Mouse (Mus musculus) layer of hippocampus, postnatal 10 days (tissue): ENCODE results near the gene Rab11fip3. TPM values are rescaled to one million over a fixed set of nuclear protein-coding genes. Genes with fewer than 3 reads are reported as not detected.
"Not testable (repeated sequence)": the region's sequence is repeated elsewhere in the genome, so short reads cannot be mapped to it uniquely, and the experiment has no call there.

ENCODE experiments used
- DNase-seq, 2 experiments: peaks; one replicate each; pipeline ENCODE4 v3.0.0; 2021; ENCODE audit warnings: low spot score in 2 of 2
- long read RNA-seq: library from polyadenylated mRNA; stranded (forward); transcript quantifications from one replicate; pipeline ENCODE4 v2.0.0, GENCODE M21; 2023
- total RNA-seq, 2 experiments: library from RNA; stranded (reverse); gene quantifications; 2 replicates each; pipeline ENCODE4 v1.2.3; 2021

The Rab11fip3 gene
- total RNA-seq, result 10 to 100 TPM; 69.6 to 79.3 TPM
- long read RNA-seq, full-length matches to known transcripts, result 13 of 31 reads
- long read RNA-seq, partial matches to known transcripts, result 10 of 31 reads
- long read RNA-seq, other reads (novel, unspliced or antisense), result 8 of 31 reads

DNA sequence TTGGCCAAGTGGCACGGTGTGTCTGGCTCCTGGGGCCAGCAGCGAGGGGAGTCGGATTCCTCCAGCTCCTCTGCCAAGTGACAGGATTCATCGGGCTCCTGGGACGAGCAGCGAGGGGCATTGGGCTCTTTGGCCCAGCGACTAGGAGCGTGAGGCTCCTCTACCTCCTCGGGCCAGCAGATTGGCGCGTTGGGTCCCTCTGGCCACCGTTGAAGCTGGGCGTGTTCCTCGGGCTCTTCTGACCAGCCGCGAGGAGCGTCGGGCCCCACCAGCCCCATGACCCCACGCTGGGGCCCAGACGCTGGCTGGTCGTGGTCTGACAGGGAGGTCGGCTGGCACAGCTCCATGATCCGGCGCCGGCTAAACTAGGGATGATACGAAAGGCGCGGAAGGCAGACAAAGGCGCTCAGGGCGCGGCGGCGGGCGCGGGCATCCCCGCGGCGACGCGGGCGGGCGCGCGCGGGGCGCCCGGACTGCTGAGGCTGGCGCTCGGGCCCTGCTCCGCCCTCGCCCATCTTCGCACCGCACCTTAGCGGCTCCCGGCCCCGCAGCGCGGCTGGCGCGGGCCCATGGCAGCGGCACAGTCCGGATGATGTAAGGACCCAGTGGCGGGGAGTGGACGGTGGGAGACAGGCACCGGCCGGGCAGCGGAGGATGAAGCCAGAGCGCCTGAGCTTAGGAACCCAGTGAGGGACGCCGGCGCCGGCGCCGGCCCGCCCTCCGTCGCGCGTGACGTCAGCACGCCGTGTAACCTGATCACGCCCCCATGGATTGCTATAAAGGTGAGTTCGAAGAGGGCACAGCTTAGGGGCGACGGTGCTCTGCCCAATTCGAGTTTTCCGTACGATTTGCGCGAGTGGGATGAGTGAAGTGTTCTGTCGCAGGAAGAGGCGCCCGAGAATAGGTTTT is at the start of gene Rab11fip3:
TSS of gene Rab11fip3 (minus strand) at position 725 of the 909 bp plus-strand sequence.
- peak; percentile 79 to 82 for DNase-seq

GRCm38 (mm10) chr17:26116503-26117258 is 47.3 kb upstream of the Rab11fip3 start:
- DNase-seq, result no peak

- no peak for DNase-seq
These were observed 46.7 kb upstream of the Rab11fip3 start for GRCm38 (mm10) chr17:26115956-26116487.

GRCm38 (mm10) chr17:26115205-26115898 is 46.0 kb upstream of the Rab11fip3 start:
- DNase-seq, result no peak

DNA sequence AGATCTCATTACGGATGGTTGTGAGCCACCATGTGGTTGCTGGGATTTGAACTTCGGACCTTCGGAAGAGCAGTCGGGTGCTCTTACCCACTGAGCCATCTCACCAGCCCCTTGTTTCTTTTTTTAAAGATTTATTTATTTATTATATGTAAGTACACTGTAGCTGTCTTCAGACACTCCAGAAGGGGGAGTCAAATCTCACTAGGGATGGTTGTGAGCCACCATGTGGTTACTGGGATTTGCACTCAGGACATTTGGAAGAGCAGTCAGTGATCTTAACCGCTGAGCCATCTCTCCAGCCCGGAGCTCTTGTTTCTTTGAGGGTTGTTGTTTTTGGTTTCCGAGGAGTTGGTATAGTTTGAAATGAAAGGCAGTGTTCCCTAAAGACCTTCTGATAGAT is 45.1 kb upstream of the Rab11fip3 start:
- not testable (repeated sequence) for DNase-seq

DNA sequence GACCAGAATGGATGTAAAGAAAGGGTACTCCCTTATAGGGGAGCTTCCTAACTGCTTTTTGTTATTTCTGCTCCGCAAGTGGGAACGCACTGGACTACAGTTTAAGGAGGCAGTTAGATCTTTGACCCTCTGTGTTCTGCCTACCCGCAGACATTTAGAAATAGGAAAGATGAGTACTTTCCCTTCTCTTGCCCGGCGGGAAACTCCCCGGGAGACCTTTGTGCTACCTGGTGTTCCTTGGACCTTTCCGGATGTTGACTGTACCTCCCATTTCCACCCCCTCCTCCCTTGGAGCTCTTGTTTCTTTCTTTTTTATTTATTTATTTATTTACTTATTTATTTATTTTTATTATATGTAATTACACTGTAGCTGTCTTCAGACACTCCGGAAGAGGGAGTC is 44.7 kb upstream of the Rab11fip3 start:
- no peak for DNase-seq

DNA sequence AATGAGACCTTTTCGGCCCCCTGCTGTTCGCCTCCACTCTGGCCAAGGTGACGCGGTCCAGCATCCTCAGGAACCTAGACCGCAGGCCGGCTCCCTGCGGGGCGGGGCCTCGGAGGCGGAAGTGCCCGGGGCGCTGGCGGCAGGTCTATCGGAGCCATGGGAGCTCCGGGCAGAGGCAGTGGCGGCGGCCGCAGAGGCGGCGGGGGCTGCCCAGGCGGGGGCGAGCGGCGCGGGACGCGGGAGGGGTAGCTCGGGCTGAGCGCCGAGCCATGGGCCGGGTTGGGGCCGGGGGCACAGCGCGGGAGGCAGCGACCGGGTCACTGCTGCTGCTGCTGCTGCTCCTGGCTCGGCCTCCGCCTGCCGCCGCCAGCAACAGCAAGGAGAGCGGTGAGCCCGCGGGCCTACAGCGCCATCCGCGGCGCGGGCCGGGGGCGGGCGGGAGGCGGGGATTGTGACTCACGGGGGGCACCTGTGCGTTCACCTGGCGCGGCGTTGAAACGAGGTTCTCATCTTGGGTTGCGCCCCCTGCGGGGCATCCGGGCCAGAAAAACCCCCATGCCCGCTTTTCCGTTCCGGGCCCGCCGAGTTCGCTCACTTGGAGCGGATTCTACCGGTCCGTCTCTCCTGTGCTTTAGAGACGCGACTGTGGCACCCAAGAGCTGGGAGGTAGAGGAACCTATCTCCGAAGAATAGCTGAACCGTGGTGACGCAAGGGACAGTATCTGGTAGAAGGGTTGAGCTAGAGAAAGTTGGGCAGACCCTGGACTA is 44.0 kb upstream of the Rab11fip3 start, which contains the start of gene Tmem8:
TSS of gene Tmem8 (plus strand) at position 119 of the 768 bp plus-strand sequence.
- DNase-seq, result peak; percentile 59 to 65

DNA sequence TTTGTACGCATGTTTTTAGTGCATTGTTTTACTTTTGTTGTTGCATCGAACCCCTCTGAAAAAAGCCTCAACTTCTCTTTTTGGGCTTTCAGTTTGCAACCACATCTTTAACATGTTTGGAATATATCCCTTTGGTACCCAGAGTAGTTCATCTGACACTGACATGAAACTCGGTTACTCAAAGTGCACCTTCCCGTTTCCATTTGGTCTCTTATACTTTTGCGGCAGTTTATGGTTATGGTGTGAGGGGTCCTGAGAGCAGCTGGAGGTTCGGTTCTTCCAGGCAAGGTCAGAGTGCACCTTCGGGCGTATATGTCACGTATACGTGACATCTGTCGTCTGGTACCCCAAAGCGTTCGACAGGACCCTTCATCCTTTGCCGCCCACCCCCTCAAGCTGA is 43.4 kb upstream of the Rab11fip3 start:
- DNase-seq, result no peak

- no peak for DNase-seq
These were observed 42.4 kb upstream of the Rab11fip3 start for GRCm38 (mm10) chr17:26111722-26112121.

- no peak for DNase-seq
These were observed 41.7 kb upstream of the Rab11fip3 start for GRCm38 (mm10) chr17:26111024-26111423.

DNA sequence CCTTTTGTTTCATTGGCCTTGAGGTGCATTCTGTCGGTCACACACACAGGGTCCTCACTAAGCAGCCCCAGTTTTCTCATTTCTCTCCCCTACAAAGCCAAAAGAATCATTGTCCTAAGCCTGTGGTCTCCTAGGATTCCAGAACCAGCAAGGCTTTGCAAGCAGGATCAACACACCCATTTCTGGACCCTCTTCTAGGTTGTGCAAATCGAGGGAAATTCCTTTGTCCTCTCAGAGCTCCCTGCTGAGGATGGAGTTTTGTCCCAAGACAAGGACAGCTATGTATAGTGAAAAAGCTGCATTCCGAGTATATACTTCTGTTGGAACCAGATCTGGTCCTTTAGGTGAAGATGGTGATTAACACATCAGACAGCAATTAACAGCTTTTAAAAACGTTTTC is 40.8 kb upstream of the Rab11fip3 start:
- DNase-seq, result no peak

DNA sequence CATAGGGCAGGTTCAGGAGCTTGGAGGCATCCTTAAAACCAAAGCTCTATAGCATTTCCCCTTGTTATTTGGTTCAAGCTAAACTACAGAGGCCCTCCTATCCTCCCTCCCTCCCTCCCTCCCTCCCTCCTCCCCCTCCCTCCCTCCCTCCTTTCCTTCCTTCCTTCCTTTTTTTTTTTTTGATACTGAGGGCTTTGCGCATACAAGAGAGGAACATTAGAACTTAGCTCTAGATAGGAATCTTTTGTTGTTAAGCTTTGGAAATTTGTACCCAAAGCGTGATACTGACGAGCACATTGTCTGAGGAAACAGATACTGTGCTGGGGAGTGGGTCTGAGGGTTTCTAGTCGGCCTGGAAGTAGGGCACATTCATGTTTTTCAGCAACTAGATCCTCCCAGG is 36.3 kb upstream of the Rab11fip3 start:
- no peak for DNase-seq

DNA sequence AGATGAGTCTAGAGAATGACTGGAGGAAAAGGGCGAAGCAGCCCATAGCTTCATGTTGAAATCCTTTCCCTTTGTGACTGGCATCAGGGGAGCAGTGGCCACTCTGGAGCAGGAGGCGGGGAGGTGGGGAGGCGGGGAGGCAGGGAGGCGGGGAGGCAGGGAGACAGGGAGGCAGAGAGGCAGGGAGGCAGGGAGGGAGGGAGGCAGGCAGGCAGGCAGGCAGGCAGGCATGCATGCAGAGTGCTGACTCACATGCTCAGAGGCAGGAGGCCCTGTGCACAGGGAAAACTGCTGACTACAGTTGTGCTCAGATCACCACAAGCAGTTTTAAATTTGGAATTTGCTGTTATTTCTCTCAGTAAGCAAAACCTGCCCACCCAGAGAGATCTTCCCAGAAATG is 32.1 kb upstream of the Rab11fip3 start:
- DNase-seq, result no peak

GRCm38 (mm10) chr17:26100166-26100565 is 30.8 kb upstream of the Rab11fip3 start:
- no peak for DNase-seq

GRCm38 (mm10) chr17:26099316-26099715 is 30.0 kb upstream of the Rab11fip3 start:
- not testable (repeated sequence) for DNase-seq

DNA sequence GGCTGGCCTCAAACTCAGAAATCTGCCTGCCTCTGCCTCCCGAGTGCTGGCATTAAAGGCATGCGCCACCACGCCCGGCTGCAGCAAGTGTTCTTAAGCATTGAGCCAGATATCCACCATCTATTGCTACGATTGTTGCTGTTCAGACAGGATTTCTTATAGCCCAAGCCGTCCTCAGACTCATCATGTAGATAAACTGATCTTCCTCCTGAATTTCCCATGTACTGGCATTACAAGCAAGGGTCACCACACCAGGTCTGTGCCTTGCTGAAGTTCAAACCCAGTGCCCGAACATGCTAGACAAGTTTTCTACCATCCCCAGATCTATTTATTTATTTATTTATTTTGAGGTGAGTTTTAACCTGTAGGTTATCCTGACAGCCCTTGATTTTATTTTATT is 29.1 kb upstream of the Rab11fip3 start:
- DNase-seq, result no peak

GRCm38 (mm10) chr17:26095121-26095740 is 25.9 kb upstream of the Rab11fip3 start, which contains the start of gene Nme4:
TSS of gene Nme4 (minus strand) at chr17:26095602.
- DNase-seq, result peak; percentile 55 to 70

- no peak for DNase-seq
These were observed 25.3 kb upstream of the Rab11fip3 start for GRCm38 (mm10) chr17:26094531-26095110.
